Mouse (Mus musculus): ENCODE data around the gene Lin37. TPM values are rescaled to one million over a fixed set of nuclear protein-coding genes. Genes with fewer than 3 reads are reported as not detected.

Lin37 gene
- total and polyA plus RNA-seq, 3 experiments: 13.7 to 20.0 (median 16.0) TPM

GRCm38 (mm10) chr7:30564970-30565571 is 5.4 kb upstream of the Lin37 start, which contains the start of gene Igflr1:
Igflr1 (plus strand) TSS chr7:30565427.
- H3K36me3 ChIP-seq (ENCODE audit: control insufficient read depth, insufficient read depth, low read length): no peaks in the 10 kb centered on the region
- no peaks in the 10 kb centered on the region for H3K79me2 ChIP-seq (replicated peaks; ENCODE audit: control insufficient read depth, insufficient read depth, low read length)
- H3K9ac ChIP-seq (ENCODE audit: low read depth, low read length): no peak within 1 kb of the TSS
- H3K4me3 ChIP-seq: no peak within 1 kb of the TSS
- no peak within 1 kb of the TSS for H3K27ac ChIP-seq
- no peaks in the 10 kb centered on the region for H3K27me3 ChIP-seq (ENCODE audit: control insufficient read depth, insufficient read depth, low read length)
- intact Hi-C loops (cut with DNase I): no loop called here
- DNase-seq: no peak
- H3K4me1 ChIP-seq (ENCODE audit: control insufficient read depth, insufficient read depth, low read length): peaks cover 2% of the 10 kb centered on the region; the same call in 1 of the 2 replicates
- WGBS: 91% methylated on average over 12 of the region's 12 CpGs
- TF ChIP-seq EP300 (IDR thresholded peaks at IDR 0.05; ENCODE audit: insufficient read depth, low read depth, low read length) (no peak), POLR2A (IDR thresholded peaks at IDR 0.05; ENCODE audit: insufficient read depth, low read depth, low read length) (no peak), CTCF (IDR thresholded peaks at IDR 0.05) (no peak)

- 0 out of 2 replicates have a peak overlapping the region, but pooled peaks have one; percentile 3 for H3K9ac ChIP-seq (ENCODE audit: low read depth, low read length)
- peak overlapping the region; percentile 99 for H3K27ac ChIP-seq
- WGBS: 27% methylated on average over 6 of the region's 6 CpGs
- no peaks in the 10 kb centered on the region for H3K79me2 ChIP-seq (replicated peaks; ENCODE audit: control insufficient read depth, insufficient read depth, low read length)
- peak overlapping the region; percentile 71 for H3K4me3 ChIP-seq
- H3K4me1 ChIP-seq (ENCODE audit: control insufficient read depth, insufficient read depth, low read length): peaks cover 3% of the 10 kb centered on the region
- no peak for DNase-seq
- intact Hi-C loops (cut with DNase I): loop anchor here (1.0 kb wide), 1 partner anchor 24 kb away; the partner anchor contains the start of gene Kmt2b
- no peaks in the 10 kb centered on the region for H3K27me3 ChIP-seq (ENCODE audit: control insufficient read depth, insufficient read depth, low read length)
- H3K36me3 ChIP-seq (ENCODE audit: control insufficient read depth, insufficient read depth, low read length): no peaks in the 10 kb centered on the region
- TF ChIP-seq CTCF (IDR thresholded peaks at IDR 0.05): no peak
Measured at GRCm38 (mm10) chr7:30563906-30564280, 4.3 kb upstream of the Lin37 start.

DNA sequence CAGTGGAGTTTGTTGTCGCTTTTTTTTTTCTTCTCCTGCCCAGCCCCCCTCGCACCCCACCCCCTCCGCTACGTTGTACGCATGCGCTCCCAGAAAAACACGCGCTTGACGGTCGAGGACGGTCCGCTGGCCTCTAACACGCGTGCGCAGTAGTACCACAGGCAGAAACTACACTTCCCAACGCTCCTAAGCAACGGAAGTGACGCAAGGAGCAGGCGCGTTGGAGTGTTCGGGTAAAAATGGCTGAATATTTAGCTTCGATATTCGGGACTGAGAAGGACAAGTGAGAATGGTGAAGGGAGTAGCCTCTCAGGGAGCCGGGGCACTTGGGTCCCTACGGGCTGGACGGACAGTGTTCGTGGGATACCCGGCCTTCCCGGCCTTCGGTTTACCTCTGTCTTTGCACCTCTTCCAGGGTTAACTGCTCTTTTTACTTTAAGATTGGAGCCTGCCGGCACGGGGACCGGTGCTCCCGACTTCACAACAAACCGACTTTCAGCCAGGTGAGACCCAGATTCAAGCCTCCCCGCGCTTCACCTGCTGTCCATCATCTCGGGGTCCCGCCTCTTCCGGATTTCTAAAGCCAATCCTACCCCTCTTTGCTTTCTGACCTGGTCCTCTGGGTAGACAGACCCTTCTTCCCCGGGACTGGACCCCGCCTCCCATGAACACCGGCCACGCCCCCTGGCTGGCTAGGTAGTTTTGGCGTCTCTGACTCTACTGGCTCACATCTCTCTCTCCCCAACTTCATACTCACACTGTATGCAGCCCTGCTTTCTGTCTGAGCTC is 3.7 kb upstream of the Lin37 start, which contains the start of the genes U2af1l4, Gm49396 and Psenen:
Gene U2af1l4 (plus strand): TSS at position 185 of the 789 bp plus-strand sequence.
Gene Gm49396 (plus strand): TSS at position 228 of the 789 bp plus-strand sequence.
Gene Psenen (minus strand): TSS at position 511 of the 789 bp plus-strand sequence.
- peak within 1 kb of the TSS; percentile 72 for H3K9ac ChIP-seq (ENCODE audit: low read depth, low read length)
- under 1% methylated on average over 45 of the region's 45 CpGs for WGBS
- H3K27ac ChIP-seq: peak within 1 kb of the TSS; percentile 99
- no peaks in the 10 kb centered on the region for H3K79me2 ChIP-seq (replicated peaks; ENCODE audit: control insufficient read depth, insufficient read depth, low read length)
- intact Hi-C loops (cut with DNase I): loop anchor here (1.0 kb wide), 1 partner anchor 25 kb away; the partner anchor contains the start of gene Kmt2b
- DNase-seq: peak; percentile 93 to 97
- H3K4me3 ChIP-seq: peak within 1 kb of the TSS; percentile 71
- H3K36me3 ChIP-seq (ENCODE audit: control insufficient read depth, insufficient read depth, low read length): no peaks in the 10 kb centered on the region
- no peaks in the 10 kb centered on the region for H3K27me3 ChIP-seq (ENCODE audit: control insufficient read depth, insufficient read depth, low read length)
- peaks cover 5% of the 10 kb centered on the region for H3K4me1 ChIP-seq (ENCODE audit: control insufficient read depth, insufficient read depth, low read length)
- TF ChIP-seq POLR2A (IDR thresholded peaks at IDR 0.05; ENCODE audit: insufficient read depth, low read depth, low read length) (peak; percentile 63; the same call in 1 of the 2 replicates), EP300 (IDR thresholded peaks at IDR 0.05; ENCODE audit: insufficient read depth, low read depth, low read length) (peak; percentile 73), CTCF (IDR thresholded peaks at IDR 0.05) (no peak)

DNA sequence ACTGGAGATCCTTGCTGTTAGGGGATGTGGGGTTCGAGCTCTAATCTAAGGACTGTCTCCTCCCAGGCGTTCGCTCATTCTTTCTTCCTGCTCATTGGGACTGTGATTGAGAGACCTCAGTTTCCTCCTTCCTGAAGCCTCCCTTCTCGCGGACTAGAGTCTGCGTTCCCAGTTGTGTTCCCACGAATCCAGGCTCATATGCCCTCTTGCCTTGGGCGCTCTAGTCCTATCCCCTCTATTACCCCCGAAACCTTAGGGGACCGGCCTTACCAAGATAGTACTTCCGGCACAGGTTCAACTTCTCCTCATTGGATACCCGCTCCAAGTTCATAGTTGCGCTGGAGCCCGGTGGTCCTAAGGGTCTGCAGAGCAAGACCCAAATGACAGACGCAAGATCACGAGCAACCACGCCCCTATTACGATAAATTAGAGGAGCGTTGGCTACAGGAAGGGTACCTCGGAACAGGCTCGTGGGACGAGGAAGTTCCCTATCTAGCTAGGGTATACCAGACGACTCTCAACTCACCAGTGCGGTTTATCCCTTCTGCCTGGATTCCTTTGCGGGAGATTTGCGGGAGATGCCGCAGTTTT is 3.0 kb upstream of the Lin37 start:
- H3K27ac ChIP-seq: peak overlapping the region; percentile 99
- peak overlapping the region; percentile 71 for H3K4me3 ChIP-seq
- no peaks in the 10 kb centered on the region for H3K79me2 ChIP-seq (replicated peaks; ENCODE audit: control insufficient read depth, insufficient read depth, low read length)
- H3K36me3 ChIP-seq (ENCODE audit: control insufficient read depth, insufficient read depth, low read length): no peaks in the 10 kb centered on the region
- H3K27me3 ChIP-seq (ENCODE audit: control insufficient read depth, insufficient read depth, low read length): no peaks in the 10 kb centered on the region
- TF ChIP-seq CTCF (IDR thresholded peaks at IDR 0.05) (no peak), POLR2A (IDR thresholded peaks at IDR 0.05; ENCODE audit: insufficient read depth, low read depth, low read length) (no peak), EP300 (IDR thresholded peaks at IDR 0.05; ENCODE audit: insufficient read depth, low read depth, low read length) (no peak)
- intact Hi-C loops (cut with DNase I): loop anchor here (1.0 kb wide), 1 partner anchor 26 kb away; the partner anchor contains the start of gene Kmt2b
- H3K4me1 ChIP-seq (ENCODE audit: control insufficient read depth, insufficient read depth, low read length): peaks cover 5% of the 10 kb centered on the region
- peak overlapping the region; percentile 41 for H3K9ac ChIP-seq (ENCODE audit: low read depth, low read length)
- DNase-seq: no peak
- WGBS: under 1% methylated on average over 27 of the region's 27 CpGs

DNA sequence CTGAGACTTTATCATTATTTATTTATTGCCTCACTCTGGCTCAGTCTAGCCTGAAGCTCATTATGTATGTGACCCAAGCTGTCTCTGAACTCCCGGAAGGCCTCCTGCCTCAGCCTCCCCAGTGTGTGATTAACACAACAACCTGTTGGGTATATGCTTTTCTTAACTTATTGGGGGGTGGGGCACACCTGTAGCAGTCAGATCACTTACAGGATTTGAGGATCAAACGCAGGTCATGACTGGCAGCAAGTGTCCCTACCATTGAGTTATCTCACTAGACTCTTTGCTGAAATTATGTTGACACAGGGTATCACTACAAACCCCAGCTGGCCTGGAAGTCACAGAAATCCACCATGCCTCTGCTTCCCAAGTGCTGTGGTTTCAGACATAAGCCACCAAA is 658 bp upstream of the Lin37 start:
- intact Hi-C loops (cut with DNase I): no loop called here
- 60% methylated on average over 2 of the region's 2 CpGs for WGBS
- no peak overlapping the region for H3K4me3 ChIP-seq
- DNase-seq: no peak
- H3K27ac ChIP-seq: no peak overlapping the region; the same call in 1 of the 2 replicates
- H3K9ac ChIP-seq (ENCODE audit: low read depth, low read length): no peak overlapping the region
- no peaks in the 10 kb centered on the region for H3K79me2 ChIP-seq (replicated peaks; ENCODE audit: control insufficient read depth, insufficient read depth, low read length)
- no peaks in the 10 kb centered on the region for H3K36me3 ChIP-seq (ENCODE audit: control insufficient read depth, insufficient read depth, low read length)
- H3K27me3 ChIP-seq (ENCODE audit: control insufficient read depth, insufficient read depth, low read length): no peaks in the 10 kb centered on the region
- H3K4me1 ChIP-seq (ENCODE audit: control insufficient read depth, insufficient read depth, low read length): peaks cover 5% of the 10 kb centered on the region
- TF ChIP-seq CTCF (IDR thresholded peaks at IDR 0.05) (no peak), EP300 (IDR thresholded peaks at IDR 0.05; ENCODE audit: insufficient read depth, low read depth, low read length) (no peak)
